Mouse (Mus musculus): Measurements from ENCODE around the gene Cdk5r1. TPM values are rescaled to one million over a fixed set of nuclear protein-coding genes. Genes with fewer than 3 reads are reported as not detected.

Gene Cdk5r1
- polyA plus RNA-seq, 1 experiment from 2014 or later = 0.61 TPM

DNA sequence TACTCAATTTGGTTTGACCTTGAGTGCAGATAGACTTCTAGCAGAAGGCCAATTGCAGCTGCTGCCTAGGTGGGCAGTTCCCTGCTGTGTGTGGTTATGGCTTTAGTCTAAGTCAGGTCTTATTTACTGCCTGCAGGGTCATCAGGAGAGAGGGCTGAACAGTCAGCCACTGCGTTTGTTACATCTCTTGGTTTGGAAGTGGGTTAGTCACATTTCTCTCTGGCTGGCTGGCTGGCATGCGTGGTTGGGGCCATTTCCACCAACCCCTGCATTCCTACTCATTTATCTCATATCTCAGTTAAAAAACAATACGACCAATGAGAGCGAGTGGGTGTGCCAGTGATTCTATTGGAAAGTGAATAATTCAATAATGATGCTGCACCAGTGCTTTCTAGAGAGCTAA lies 22.7 kb downstream of the Cdk5r1 start:
- no peak overlapping the region for H3K27ac ChIP-seq (ENCODE audit: low read depth, low read length)
- TF ChIP-seq CTCF (IDR thresholded peaks at IDR 0.05; ENCODE audit: low read depth) = no peak
- no peaks in the 10 kb centered on the region for H3K27me3 ChIP-seq (replicated peaks; ENCODE audit: control insufficient read depth, insufficient read depth, low read length)
- H3K36me3 ChIP-seq (ENCODE audit: control insufficient read depth, insufficient read depth) = peaks cover 11% of the 10 kb centered on the region; the same call in 1 of the 2 replicates
- no peaks in the 10 kb centered on the region for H3K9me3 ChIP-seq (ENCODE audit: control insufficient read depth)
- H3K4me3 ChIP-seq (ENCODE audit: low read depth, low read length) = no peak overlapping the region
- no peak overlapping the region for H3K4me2 ChIP-seq (replicated peaks; ENCODE audit: low read depth)
- H3K9ac ChIP-seq (ENCODE audit: low read depth, low read length) = no peak overlapping the region
- H3K4me1 ChIP-seq (replicated peaks; ENCODE audit: control insufficient read depth, insufficient read depth, low read length) = no peaks in the 10 kb centered on the region
- WGBS = 77% methylated on average over 4 of the region's 4 CpGs
- no peak for ATAC-seq

DNA sequence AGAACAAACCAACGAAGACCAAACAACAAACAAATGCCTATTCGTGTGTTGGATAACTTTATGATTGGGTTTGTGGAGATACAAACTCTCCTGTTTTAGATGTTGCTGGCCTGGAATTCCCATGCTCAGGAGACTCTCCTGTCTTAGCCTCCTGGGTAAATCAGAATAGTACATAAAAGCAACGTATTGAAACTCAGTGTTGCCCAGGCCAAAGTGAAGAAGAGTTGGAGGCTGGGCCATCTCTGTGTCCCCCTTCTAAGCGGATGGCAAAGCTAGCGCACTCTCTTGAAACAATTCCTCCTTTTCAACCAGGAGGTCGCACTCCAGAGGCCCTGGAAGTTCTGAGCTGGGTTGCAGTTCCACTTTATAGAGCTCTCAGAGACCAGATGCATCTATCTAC lies 26.5 kb downstream of the Cdk5r1 start:
- Histone ChIP-seq H3K9ac (ENCODE audit: low read depth, low read length) (no peak overlapping the region), H3K27me3 (replicated peaks; ENCODE audit: control insufficient read depth, insufficient read depth, low read length) (no peaks in the 10 kb centered on the region), H3K4me3 (ENCODE audit: low read depth, low read length) (no peak overlapping the region), H3K9me3 (ENCODE audit: control insufficient read depth) (no peaks in the 10 kb centered on the region), H3K27ac (ENCODE audit: low read depth, low read length) (no peak overlapping the region), H3K4me2 (replicated peaks; ENCODE audit: low read depth) (no peak overlapping the region), H3K36me3 (ENCODE audit: control insufficient read depth, insufficient read depth) (0 out of 2 replicates have a peak, but pooled peaks cover 9% of the 10 kb centered on the region), H3K4me1 (replicated peaks; ENCODE audit: control insufficient read depth, insufficient read depth, low read length) (no peaks in the 10 kb centered on the region)
- no peak for ATAC-seq
- no peak for TF ChIP-seq CTCF (IDR thresholded peaks at IDR 0.05; ENCODE audit: low read depth)
- 85% methylated on average over 6 of the region's 6 CpGs for WGBS

DNA sequence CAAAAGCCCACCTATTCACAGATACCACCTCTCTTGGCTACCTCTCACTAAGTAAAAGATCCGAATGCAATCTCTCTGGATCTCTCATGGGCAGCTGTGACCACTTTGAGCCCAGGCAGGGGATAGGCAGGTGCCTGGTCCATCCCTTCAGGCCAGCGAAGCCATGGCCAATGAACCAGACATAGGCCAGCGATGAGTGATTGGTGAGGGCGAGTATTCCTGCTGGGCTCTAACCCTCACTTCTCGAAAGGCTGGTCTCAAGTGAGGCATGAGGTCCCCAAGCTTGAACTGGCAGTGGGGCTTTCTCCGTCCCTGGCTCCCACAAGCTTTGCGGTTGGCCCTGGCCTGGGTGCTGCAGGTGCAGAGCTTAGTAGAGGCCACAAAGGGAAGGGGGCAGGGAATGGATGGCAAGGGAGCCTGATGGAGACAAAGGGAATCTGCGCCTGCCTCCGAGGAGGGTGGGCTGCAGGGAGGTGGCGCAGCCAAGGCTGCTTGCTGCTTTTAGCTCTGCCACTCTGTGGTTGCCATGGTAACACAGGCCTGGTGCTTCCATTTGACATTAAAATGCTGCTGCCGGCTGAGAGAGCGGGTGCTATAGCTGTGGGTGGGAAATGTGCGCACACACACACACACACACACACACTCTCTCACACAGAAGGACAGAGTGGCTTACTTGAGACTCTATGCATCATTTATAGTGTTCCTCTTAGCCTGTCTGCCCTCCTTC lies 27.1 kb downstream of the Cdk5r1 start:
- no peak overlapping the region for H3K9ac ChIP-seq (ENCODE audit: low read depth, low read length)
- H3K9me3 ChIP-seq (ENCODE audit: control insufficient read depth) = no peaks in the 10 kb centered on the region
- H3K27me3 ChIP-seq (replicated peaks; ENCODE audit: control insufficient read depth, insufficient read depth, low read length) = no peaks in the 10 kb centered on the region
- no peak for ATAC-seq
- H3K36me3 ChIP-seq (ENCODE audit: control insufficient read depth, insufficient read depth) = 0 out of 2 replicates have a peak, but pooled peaks cover 9% of the 10 kb centered on the region
- no peak for TF ChIP-seq CTCF (IDR thresholded peaks at IDR 0.05; ENCODE audit: low read depth)
- H3K4me2 ChIP-seq (replicated peaks; ENCODE audit: low read depth) = no peak overlapping the region
- H3K4me1 ChIP-seq (replicated peaks; ENCODE audit: control insufficient read depth, insufficient read depth, low read length) = no peaks in the 10 kb centered on the region
- no peak overlapping the region for H3K27ac ChIP-seq (ENCODE audit: low read depth, low read length)
- 64% methylated on average over 13 of the region's 13 CpGs for WGBS
- no peak overlapping the region for H3K4me3 ChIP-seq (ENCODE audit: low read depth, low read length)

DNA sequence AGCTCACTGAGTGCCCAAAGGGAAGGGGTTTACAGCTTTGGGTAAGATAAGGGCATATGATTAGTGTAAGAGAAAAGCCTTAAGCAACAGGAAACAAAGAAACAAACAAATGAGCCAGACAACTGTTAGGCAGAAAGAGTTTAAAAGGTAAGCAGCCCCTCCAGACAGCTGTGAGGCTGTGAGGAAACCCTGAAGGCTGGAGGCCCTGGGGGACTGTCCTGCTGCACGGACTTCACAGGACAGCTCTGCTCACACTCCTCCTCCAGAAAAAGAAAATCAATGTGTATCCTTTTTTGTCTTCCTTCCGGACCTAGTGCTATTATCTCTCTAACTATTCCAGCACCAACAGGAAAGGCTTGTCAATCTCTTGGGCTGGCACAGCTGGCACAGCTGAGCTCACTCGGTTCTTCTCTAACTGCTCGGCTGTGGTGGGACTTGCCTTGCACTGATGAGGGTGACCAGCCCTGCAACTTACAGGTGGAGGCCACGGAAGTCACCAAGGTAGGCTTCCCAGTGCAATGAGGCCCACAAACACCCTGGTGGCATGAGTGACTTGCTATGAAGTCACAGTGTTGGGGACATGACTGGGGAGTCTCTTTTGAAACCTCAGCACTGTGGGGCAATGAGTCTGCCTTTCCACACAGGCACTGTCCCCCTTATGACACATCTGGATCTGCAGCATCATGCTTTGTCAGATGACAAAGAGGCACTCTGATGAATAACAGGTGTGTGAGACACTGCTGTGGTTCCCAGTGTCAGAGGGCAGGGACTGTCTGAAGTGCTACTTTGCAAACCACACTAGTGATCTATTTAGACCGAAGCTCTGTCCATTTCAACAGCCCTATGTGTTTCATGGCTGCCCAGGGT lies 27.9 kb downstream of the Cdk5r1 start:
- 55% methylated on average over 6 of the region's 6 CpGs for WGBS

DNA sequence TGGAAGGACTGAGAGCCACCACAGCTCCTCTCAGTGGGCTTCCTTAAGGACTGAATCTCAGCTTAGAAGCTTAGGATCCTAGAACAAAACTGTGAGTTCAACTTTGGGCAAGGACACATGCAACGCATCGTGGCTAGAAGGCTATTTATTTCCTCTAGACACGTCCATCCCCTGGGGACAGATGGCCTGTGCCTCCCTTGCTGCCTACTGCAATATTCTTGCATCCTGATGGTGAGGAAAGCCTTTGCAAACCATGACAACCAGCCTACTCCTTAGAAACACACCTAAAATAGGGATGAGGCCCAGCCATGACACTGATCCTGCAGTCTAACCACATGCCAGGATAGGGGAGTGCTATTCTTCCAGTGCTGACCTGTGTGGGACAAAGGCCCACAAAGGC lies 28.8 kb downstream of the Cdk5r1 start:
- H3K9me3 ChIP-seq (ENCODE audit: control insufficient read depth) = no peaks in the 10 kb centered on the region
- 82% methylated on average over 3 of the region's 3 CpGs for WGBS
- no peak for TF ChIP-seq CTCF (IDR thresholded peaks at IDR 0.05; ENCODE audit: low read depth)
- no peaks in the 10 kb centered on the region for H3K4me1 ChIP-seq (replicated peaks; ENCODE audit: control insufficient read depth, insufficient read depth, low read length)
- no peak overlapping the region for H3K4me3 ChIP-seq (ENCODE audit: low read depth, low read length)
- H3K4me2 ChIP-seq (replicated peaks; ENCODE audit: low read depth) = no peak overlapping the region
- H3K27me3 ChIP-seq (replicated peaks; ENCODE audit: control insufficient read depth, insufficient read depth, low read length) = no peaks in the 10 kb centered on the region
- ATAC-seq = no peak
- no peak overlapping the region for H3K27ac ChIP-seq (ENCODE audit: low read depth, low read length)
- H3K9ac ChIP-seq (ENCODE audit: low read depth, low read length) = no peak overlapping the region
- H3K36me3 ChIP-seq (ENCODE audit: control insufficient read depth, insufficient read depth) = 0 out of 2 replicates have a peak, but pooled peaks cover 9% of the 10 kb centered on the region

More for the DNA sequence above, 27.9 kb downstream of the Cdk5r1 start:
- Histone ChIP-seq H3K36me3 (ENCODE audit: control insufficient read depth, insufficient read depth) (0 out of 2 replicates have a peak, but pooled peaks cover 9% of the 10 kb centered on the region), H3K4me1 (replicated peaks; ENCODE audit: control insufficient read depth, insufficient read depth, low read length) (no peaks in the 10 kb centered on the region), H3K4me3 (ENCODE audit: low read depth, low read length) (no peak overlapping the region), H3K27me3 (replicated peaks; ENCODE audit: control insufficient read depth, insufficient read depth, low read length) (no peaks in the 10 kb centered on the region), H3K27ac (ENCODE audit: low read depth, low read length) (no peak overlapping the region), H3K9ac (ENCODE audit: low read depth, low read length) (no peak overlapping the region), H3K9me3 (ENCODE audit: control insufficient read depth) (no peaks in the 10 kb centered on the region), H3K4me2 (replicated peaks; ENCODE audit: low read depth) (no peak overlapping the region)
- TF ChIP-seq CTCF (IDR thresholded peaks at IDR 0.05; ENCODE audit: low read depth) = no peak
- no peak for ATAC-seq

DNA sequence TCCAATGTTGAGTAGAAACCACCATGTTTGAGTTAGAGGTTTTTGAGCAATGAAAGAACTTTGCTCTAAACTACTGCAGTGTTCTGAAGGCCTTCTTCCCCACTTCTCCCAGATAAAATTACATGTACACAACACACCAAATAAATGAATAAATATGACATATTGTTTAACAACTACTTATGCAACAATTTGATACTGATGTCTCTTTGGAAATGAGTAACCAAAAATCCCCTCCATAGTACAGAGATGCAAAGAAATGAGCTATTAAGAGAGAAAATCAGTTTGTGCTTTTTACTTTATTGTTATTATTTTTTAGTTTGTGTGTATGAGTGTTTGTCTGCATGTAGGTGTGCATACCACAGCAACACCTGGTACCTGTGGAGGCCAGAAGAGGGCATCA lies 29.7 kb downstream of the Cdk5r1 start:
- no peak for ATAC-seq
- no peaks in the 10 kb centered on the region for H3K27me3 ChIP-seq (replicated peaks; ENCODE audit: control insufficient read depth, insufficient read depth, low read length)
- H3K4me3 ChIP-seq (ENCODE audit: low read depth, low read length) = no peak overlapping the region
- no peak overlapping the region for H3K27ac ChIP-seq (ENCODE audit: low read depth, low read length)
- TF ChIP-seq CTCF (IDR thresholded peaks at IDR 0.05; ENCODE audit: low read depth) = no peak
- no peak overlapping the region for H3K9ac ChIP-seq (ENCODE audit: low read depth, low read length)
- no peaks in the 10 kb centered on the region for H3K4me1 ChIP-seq (replicated peaks; ENCODE audit: control insufficient read depth, insufficient read depth, low read length)
- H3K9me3 ChIP-seq (ENCODE audit: control insufficient read depth) = no peaks in the 10 kb centered on the region
- H3K36me3 ChIP-seq (ENCODE audit: control insufficient read depth, insufficient read depth) = 0 out of 2 replicates have a peak, but pooled peaks cover 9% of the 10 kb centered on the region
- no peak overlapping the region for H3K4me2 ChIP-seq (replicated peaks; ENCODE audit: low read depth)

Measured in intestine, postnatal 0 days (tissue).